Mouse (Mus musculus) hindbrain, embryonic 10.5 days (tissue): ENCODE measurements around the gene Stox2. TPM values are rescaled to one million over a fixed set of nuclear protein-coding genes. Genes with fewer than 3 reads are reported as not detected.

Experiments
- DNase-seq: peaks from one replicate; pipeline ENCODE4 v3.0.0-alpha.2; 2017; ENCODE audit warnings: low spot score
- H3K27ac ChIP-seq: fragments of 300-500 bp; sonication (generic); 2 replicates; pipeline ENCODE4 v1.5.1; 2016; ENCODE audit warnings: mild to moderate bottlenecking, moderate library complexity
- H3K27me3 ChIP-seq: fragments of 300-500 bp; sonication (generic); 2 replicates; pipeline ENCODE4 v1.6.1; 2016; ENCODE audit warnings: mild to moderate bottlenecking; ENCODE audit not compliant: poor library complexity, insufficient read depth, severe bottlenecking
- H3K36me3 ChIP-seq: fragments of 300-500 bp; sonication (generic); 2 replicates; pipeline ENCODE4 v1.6.1; 2016; ENCODE audit warnings: mild to moderate bottlenecking, moderate library complexity
- H3K4me1 ChIP-seq: fragments of 300-500 bp; sonication (generic); replicated peaks from 2 replicates; pipeline ENCODE4 v1.6.1; 2016; ENCODE audit warnings: mild to moderate bottlenecking
- H3K4me3 ChIP-seq: fragments of 300-500 bp; sonication (generic); 2 replicates; pipeline ENCODE4 v1.5.1; 2016; ENCODE audit warnings: mild to moderate bottlenecking, moderate library complexity
- H3K9me3 ChIP-seq: fragments of 300-500 bp; sonication (generic); 2 replicates; pipeline ENCODE4 v1.6.1; 2016; ENCODE audit warnings: mild to moderate bottlenecking, moderate library complexity
- WGBS: fragments of 180-500 bp; shearing (Covaris S2); methylation state at CpG from one replicate; pipeline ENCODE4 v1.1.7; 2016; 5-methylcytosine and 5-hydroxymethylcytosine counted together
- polyA plus RNA-seq: library from polyadenylated mRNA; unstranded; fragments of >200 nt; fragmentation: Nextera tagmentation; extraction: Ambion mirVana; gene quantifications from 2 replicates; pipeline ENCODE4 v1.2.1, GENCODE M21; 2016

Stox2 gene
- polyA plus RNA-seq, 1 experiment from 2014 or later = 23.2 TPM

GRCm38 (mm10) chr8:47278211-47278610 lies 168.0 kb downstream of the Stox2 start:
- WGBS = 93% methylated on average over 3 of the region's 3 CpGs
- Histone ChIP-seq H3K36me3 (peaks cover 20% of the 10 kb centered on the region; the same call in 1 of the 2 replicates), H3K4me1 (peaks cover 60% of the 10 kb centered on the region), H3K27me3 (no peaks in the 10 kb centered on the region), H3K27ac (no peak overlapping the region), H3K4me3 (no peak overlapping the region), H3K9me3 (no peaks in the 10 kb centered on the region)
- no peak for DNase-seq

GRCm38 (mm10) chr8:47268931-47269330 lies 177.2 kb downstream of the Stox2 start:
- H3K36me3 ChIP-seq = peaks cover 11% of the 10 kb centered on the region
- peaks cover 44% of the 10 kb centered on the region for H3K4me1 ChIP-seq

GRCm38 (mm10) chr8:47268062-47268822 lies 177.9 kb downstream of the Stox2 start:
- WGBS = 85% methylated on average over 21 of the region's 21 CpGs
- Histone ChIP-seq H3K27me3 (no peaks in the 10 kb centered on the region), H3K9me3 (no peaks in the 10 kb centered on the region), H3K27ac (no peak overlapping the region), H3K36me3 (peaks cover 9% of the 10 kb centered on the region), H3K4me1 (peaks cover 50% of the 10 kb centered on the region), H3K4me3 (no peak overlapping the region)
- no peak for DNase-seq

More at GRCm38 (mm10) chr8:47268931-47269330, 177.2 kb downstream of the Stox2 start:
- no peak overlapping the region for H3K4me3 ChIP-seq
- H3K9me3 ChIP-seq = no peaks in the 10 kb centered on the region
- H3K27me3 ChIP-seq = no peaks in the 10 kb centered on the region
- no peak overlapping the region for H3K27ac ChIP-seq
- WGBS = 91% methylated on average over 6 of the region's 6 CpGs
- no peak for DNase-seq

- no peaks in the 10 kb centered on the region for H3K27me3 ChIP-seq
- peak overlapping the region; percentile 59 for H3K27ac ChIP-seq
- no peak overlapping the region for H3K4me3 ChIP-seq
- peaks cover 57% of the 10 kb centered on the region for H3K4me1 ChIP-seq
- DNase-seq = no peak
- peaks cover 5% of the 10 kb centered on the region; the same call in 1 of the 2 replicates for H3K36me3 ChIP-seq
- 58% methylated on average over 17 of the region's 17 CpGs for WGBS
- H3K9me3 ChIP-seq = no peaks in the 10 kb centered on the region
Observed at GRCm38 (mm10) chr8:47263070-47263843, 182.9 kb downstream of the Stox2 start.

GRCm38 (mm10) chr8:47260751-47261474 lies 185.2 kb downstream of the Stox2 start:
- DNase-seq = no peak
- H3K9me3 ChIP-seq = no peaks in the 10 kb centered on the region
- WGBS = 66% methylated on average over 12 of the region's 12 CpGs
- H3K36me3 ChIP-seq = peaks cover 5% of the 10 kb centered on the region; the same call in 1 of the 2 replicates
- H3K27ac ChIP-seq = no peak overlapping the region
- H3K27me3 ChIP-seq = no peaks in the 10 kb centered on the region
- peaks cover 45% of the 10 kb centered on the region for H3K4me1 ChIP-seq
- H3K4me3 ChIP-seq = no peak overlapping the region

GRCm38 (mm10) chr8:47250832-47251231 lies 195.3 kb downstream of the Stox2 start:
- no peak for DNase-seq
- Histone ChIP-seq H3K27ac (no peak overlapping the region), H3K27me3 (no peaks in the 10 kb centered on the region), H3K4me3 (no peak overlapping the region), H3K36me3 (no peaks in the 10 kb centered on the region), H3K9me3 (no peaks in the 10 kb centered on the region), H3K4me1 (peaks cover 44% of the 10 kb centered on the region)
- whole genome bisulfite sequencing = 77% methylated on average over 4 of the region's 4 CpGs

- H3K4me3 ChIP-seq = no peak overlapping the region
- H3K36me3 ChIP-seq = no peaks in the 10 kb centered on the region
- no peaks in the 10 kb centered on the region for H3K9me3 ChIP-seq
- peaks cover 68% of the 10 kb centered on the region for H3K4me1 ChIP-seq
- 81% methylated on average over 4 of the region's 4 CpGs for WGBS
- H3K27ac ChIP-seq = no peak overlapping the region
- no peaks in the 10 kb centered on the region for H3K27me3 ChIP-seq
- no peak for DNase-seq
Observed at GRCm38 (mm10) chr8:47245116-47245515, 201.0 kb downstream of the Stox2 start.

- peak overlapping the region; percentile 90 for H3K27ac ChIP-seq
- peaks cover 76% of the 10 kb centered on the region for H3K4me1 ChIP-seq
- H3K27me3 ChIP-seq = no peaks in the 10 kb centered on the region
- H3K4me3 ChIP-seq = no peak overlapping the region
- H3K9me3 ChIP-seq = no peaks in the 10 kb centered on the region
- H3K36me3 ChIP-seq = no peaks in the 10 kb centered on the region
- WGBS = 92% methylated on average over 15 of the region's 15 CpGs
- no peak for DNase-seq
Observed at GRCm38 (mm10) chr8:47244202-47244601, 202.0 kb downstream of the Stox2 start.

- Histone ChIP-seq H3K4me3 (peak overlapping the region; percentile 48; the same call in 1 of the 2 replicates), H3K27me3 (no peaks in the 10 kb centered on the region), H3K27ac (peak overlapping the region; percentile 90), H3K4me1 (peaks cover 77% of the 10 kb centered on the region), H3K9me3 (no peaks in the 10 kb centered on the region), H3K36me3 (no peaks in the 10 kb centered on the region)
- no peak for DNase-seq
- 68% methylated on average over 12 of the region's 12 CpGs for whole genome bisulfite sequencing
Observed at GRCm38 (mm10) chr8:47243631-47244030, 202.5 kb downstream of the Stox2 start.

- no peaks in the 10 kb centered on the region for H3K27me3 ChIP-seq
- H3K36me3 ChIP-seq = no peaks in the 10 kb centered on the region
- H3K4me1 ChIP-seq = peaks cover 73% of the 10 kb centered on the region
- peak overlapping the region; percentile 90 for H3K27ac ChIP-seq
- H3K4me3 ChIP-seq = peak overlapping the region; percentile 48
- no peak for DNase-seq
- WGBS = 40% methylated on average over 8 of the region's 8 CpGs
- no peaks in the 10 kb centered on the region for H3K9me3 ChIP-seq
Observed at GRCm38 (mm10) chr8:47243016-47243630, 203.0 kb downstream of the Stox2 start.

GRCm38 (mm10) chr8:47242207-47243004 lies 203.8 kb downstream of the Stox2 start:
- Histone ChIP-seq H3K9me3 (no peaks in the 10 kb centered on the region), H3K4me1 (peaks cover 75% of the 10 kb centered on the region), H3K36me3 (no peaks in the 10 kb centered on the region), H3K4me3 (peak overlapping the region; percentile 48), H3K27me3 (no peaks in the 10 kb centered on the region), H3K27ac (peak overlapping the region; percentile 90)
- peak; percentile 91 for DNase-seq
- WGBS = 16% methylated on average over 17 of the region's 17 CpGs
